Mouse (Mus musculus): Measurements from ENCODE around the gene Adh6b.

DNA sequence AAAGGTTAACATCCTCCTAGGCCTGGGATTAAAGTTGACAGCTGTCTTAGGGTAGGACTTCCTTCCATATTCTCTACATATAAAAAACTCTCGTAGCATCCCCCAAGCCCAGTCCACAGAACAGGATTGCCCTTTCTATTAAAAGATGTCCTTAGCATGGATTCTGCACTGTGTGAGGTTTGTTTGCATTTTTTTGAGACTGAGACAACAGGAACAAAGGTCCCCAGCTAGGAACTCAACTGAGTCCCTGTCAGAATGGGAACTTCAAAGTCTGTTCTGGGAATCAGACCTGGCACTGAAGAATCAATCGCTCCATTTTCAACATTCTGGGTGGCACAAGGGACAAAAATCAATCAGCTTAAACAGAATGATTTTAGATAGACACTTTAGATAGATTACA is 21.3 kb downstream of the Adh6b start:
- TF ChIP-seq CTCF (IDR thresholded peaks at IDR 0.05; ENCODE audit: extremely low read depth, insufficient read length, insufficient replicate concordance, low read depth, low read length): no peak
- TF ChIP-seq POLR2A (IDR thresholded peaks at IDR 0.05; ENCODE audit: low read depth, low read length): no peak

All from small intestine, adult 2 months (tissue).